Mouse (Mus musculus) ovary, postnatal 10 days (tissue): ENCODE measurements around the gene Sfta2.

Experiments used
- DNase-seq: peaks from one replicate; pipeline ENCODE4 v3.0.0; 2022; ENCODE audit warnings: low spot score

The Sfta2 gene

GRCm38 (mm10) chr17:35601249-35601648, at the start of gene Sfta2:
Gene Sfta2 (plus strand): TSS chr17:35601549.
- DNase-seq, result no peak

- no peak for DNase-seq
Observed at GRCm38 (mm10) chr17:35551881-35552414, 49.4 kb upstream of the Sfta2 start, which contains the start of gene Cdsn. Gene Cdsn (plus strand): TSS chr17:35552128.

DNA sequence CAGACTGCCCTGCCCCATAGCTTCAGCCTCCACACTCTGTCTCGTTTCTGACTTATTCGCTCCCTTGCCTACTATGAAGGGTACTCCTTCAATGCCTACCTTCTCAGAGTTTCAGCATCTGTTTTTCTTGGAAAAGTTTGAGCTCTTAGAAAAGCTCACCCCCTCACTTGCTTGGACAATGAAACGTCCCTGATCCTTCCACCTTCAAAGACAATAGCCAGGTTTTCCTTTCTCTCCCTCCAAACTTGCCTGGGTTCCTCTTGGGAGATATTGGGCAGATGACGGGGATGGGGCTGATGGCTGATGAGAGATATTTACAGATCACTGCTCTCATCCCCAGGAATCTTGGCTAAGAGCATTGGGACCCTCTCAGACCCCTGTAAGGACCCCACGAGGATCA, 47.0 kb upstream of the Sfta2 start:
- no peak for DNase-seq

- DNase-seq, result no peak
Observed at GRCm38 (mm10) chr17:35554761-35555397, 46.5 kb upstream of the Sfta2 start.

- DNase-seq, result no peak
Observed at GRCm38 (mm10) chr17:35556186-35556765, 45.1 kb upstream of the Sfta2 start.

DNA sequence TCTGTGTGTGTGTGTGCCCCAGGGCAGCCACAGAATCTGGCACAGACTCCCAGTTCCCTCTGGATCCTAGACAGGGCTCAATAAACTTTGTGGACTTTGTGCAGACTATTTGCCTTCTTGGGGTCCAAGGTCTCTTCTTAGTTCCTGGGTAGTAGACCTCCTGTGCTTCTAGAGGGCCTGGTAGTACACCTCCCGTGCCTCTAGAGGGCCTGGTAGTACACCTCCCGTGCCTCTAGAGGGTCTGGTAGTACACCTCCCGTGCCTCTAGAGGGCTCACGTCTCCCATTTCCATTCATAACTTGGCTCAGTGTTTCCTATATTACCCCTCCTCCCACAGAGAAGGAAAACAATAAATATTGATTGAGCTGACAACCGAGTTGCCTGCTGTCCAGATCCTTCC, 44.5 kb upstream of the Sfta2 start:
- DNase-seq, result no peak

- no peak for DNase-seq
Observed at GRCm38 (mm10) chr17:35557351-35557750, 44.0 kb upstream of the Sfta2 start.

DNA sequence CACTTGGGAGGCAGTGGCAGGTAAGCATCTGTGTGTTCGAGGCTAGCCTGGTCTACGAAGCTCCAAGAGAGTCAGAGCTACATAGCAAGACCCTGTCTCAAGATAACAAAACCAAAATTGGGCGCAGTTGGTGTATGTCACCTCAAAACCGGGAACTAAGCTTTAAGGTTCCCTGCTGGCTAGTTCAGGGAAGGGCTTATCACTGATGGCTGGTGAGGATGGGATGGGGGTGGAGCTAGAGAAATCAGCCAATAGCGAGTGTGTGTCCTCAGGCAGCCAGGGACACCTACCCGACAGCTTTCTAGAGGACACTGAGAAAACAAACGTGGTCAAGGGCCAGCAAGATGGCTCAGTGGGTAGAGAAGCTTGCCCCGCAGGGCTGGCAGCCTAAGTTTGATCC, 43.1 kb upstream of the Sfta2 start:
- no peak for DNase-seq

GRCm38 (mm10) chr17:35567150-35567549, 34.2 kb upstream of the Sfta2 start, which contains the start of gene 2300002M23Rik:
Gene 2300002M23Rik (plus strand): TSS chr17:35567450.
- DNase-seq, result no peak

DNA sequence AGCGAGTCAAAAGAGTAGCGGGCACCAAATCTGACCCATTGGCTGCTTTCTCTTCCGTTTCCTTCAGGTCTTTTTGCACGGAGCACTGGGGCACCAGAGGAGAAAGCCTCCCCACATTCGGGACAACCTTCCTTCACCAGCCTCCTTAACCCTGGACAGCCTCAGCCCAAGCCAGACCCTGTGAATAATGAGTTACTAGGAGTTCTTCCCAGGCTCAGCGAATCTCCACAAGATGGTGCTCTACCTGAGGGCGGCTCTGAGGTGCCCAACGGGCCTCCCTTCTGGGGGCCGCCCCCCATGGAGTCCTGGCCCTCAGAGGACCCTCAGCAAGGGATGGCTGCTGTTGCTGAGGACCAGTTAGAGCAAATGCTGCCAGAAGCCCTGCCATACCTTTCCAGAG, 33.6 kb upstream of the Sfta2 start:
- no peak for DNase-seq

GRCm38 (mm10) chr17:35569091-35569944, 32.0 kb upstream of the Sfta2 start:
- no peak for DNase-seq

- DNase-seq, result no peak
Observed at GRCm38 (mm10) chr17:35570836-35571235, 30.5 kb upstream of the Sfta2 start.

GRCm38 (mm10) chr17:35571477-35571876, 29.9 kb upstream of the Sfta2 start:
- no peak for DNase-seq

GRCm38 (mm10) chr17:35578211-35578610, 23.1 kb upstream of the Sfta2 start:
- peak; percentile 48 for DNase-seq

DNA sequence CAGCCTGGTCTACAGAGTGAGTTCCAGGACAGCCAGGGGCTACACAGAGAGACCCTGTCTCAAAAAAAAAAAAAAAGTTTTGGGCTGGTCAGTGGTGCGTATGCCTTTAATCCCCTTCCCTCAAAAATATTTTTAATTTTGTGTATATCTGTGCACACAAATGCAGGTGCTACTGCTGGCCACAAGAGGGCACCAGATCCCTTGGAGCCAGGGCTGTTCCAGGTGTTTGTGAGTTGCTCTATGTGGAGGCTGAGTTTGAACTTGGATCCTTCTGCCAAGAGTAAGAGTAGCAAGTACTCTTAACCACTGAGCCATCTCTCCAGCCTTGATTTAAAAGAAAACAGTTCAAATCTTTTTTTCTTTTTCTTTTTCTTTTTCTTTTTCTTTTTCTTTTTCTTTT, 18.4 kb upstream of the Sfta2 start:
- no peak for DNase-seq

GRCm38 (mm10) chr17:35584330-35584937, 16.9 kb upstream of the Sfta2 start:
- peak; percentile 52 for DNase-seq

DNA sequence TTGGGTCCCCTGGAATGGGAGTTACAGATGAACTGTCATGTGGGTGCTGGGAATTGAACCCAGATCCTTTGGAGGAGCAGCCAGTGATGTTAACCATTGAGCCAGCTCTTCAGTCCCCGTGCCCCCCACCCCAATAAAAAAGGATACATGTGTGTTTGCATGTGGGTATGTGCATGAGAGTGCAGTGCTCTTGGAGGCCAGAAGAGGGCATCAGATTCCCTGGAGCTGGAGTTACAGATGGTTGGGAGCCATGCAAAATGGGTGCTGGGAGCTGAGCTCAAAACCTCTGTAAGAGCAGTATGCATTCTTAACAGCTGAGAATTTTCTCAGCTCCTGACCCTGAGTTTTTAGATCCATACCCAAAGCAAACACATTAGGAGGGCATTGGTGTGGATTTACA, 14.1 kb upstream of the Sfta2 start:
- no peak for DNase-seq

- DNase-seq, result no peak
Observed at GRCm38 (mm10) chr17:35588387-35588786, 13.0 kb upstream of the Sfta2 start.

GRCm38 (mm10) chr17:35590410-35591218, 10.7 kb upstream of the Sfta2 start:
- DNase-seq, result peak; percentile 31

GRCm38 (mm10) chr17:35591219-35591578, 10.2 kb upstream of the Sfta2 start:
- DNase-seq, result no peak

DNA sequence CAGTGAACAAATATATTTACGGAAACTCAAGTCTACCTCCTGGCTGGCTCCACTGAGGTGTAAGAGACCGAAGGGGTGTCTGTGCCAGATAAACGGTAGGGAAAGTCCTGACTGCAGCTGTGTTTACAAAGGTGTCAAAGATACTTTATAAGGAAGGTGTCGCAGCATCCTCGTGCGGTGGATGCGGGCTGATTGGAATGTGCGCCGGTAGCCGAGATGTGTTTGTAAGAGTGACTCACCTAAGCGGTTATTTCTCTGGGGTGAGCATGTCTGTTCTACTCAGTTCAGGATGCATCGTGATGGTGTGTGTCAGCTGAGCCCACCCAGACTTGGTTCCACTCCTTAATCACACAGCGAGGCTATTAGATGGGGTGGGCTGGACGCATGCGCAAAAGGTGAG, 9.6 kb upstream of the Sfta2 start:
- DNase-seq, result no peak

- DNase-seq, result no peak
Observed at GRCm38 (mm10) chr17:35592131-35592530, 9.2 kb upstream of the Sfta2 start.
